Mouse (Mus musculus): Measurements from ENCODE around the gene Tmem43.

- TF ChIP-seq ZC3H11A (IDR thresholded peaks at IDR 0.05; ENCODE audit: borderline replicate concordance, low read depth, low read length) = no peak
- TF ChIP-seq HCFC1 (IDR thresholded peaks at IDR 0.05; ENCODE audit: borderline replicate concordance, insufficient read depth, low read length) = no peak
Measured at GRCm38 (mm10) chr6:91503302-91503701, 29.8 kb downstream of the Tmem43 start.

Data from ES-E14 (cell line).